Mouse (Mus musculus): ENCODE data around the gene Midn. TPM values are rescaled to one million over a fixed set of nuclear protein-coding genes. Genes with fewer than 3 reads are reported as not detected.

Gene Midn
- polyA plus RNA-seq, 1 experiment, result 128 TPM

DNA sequence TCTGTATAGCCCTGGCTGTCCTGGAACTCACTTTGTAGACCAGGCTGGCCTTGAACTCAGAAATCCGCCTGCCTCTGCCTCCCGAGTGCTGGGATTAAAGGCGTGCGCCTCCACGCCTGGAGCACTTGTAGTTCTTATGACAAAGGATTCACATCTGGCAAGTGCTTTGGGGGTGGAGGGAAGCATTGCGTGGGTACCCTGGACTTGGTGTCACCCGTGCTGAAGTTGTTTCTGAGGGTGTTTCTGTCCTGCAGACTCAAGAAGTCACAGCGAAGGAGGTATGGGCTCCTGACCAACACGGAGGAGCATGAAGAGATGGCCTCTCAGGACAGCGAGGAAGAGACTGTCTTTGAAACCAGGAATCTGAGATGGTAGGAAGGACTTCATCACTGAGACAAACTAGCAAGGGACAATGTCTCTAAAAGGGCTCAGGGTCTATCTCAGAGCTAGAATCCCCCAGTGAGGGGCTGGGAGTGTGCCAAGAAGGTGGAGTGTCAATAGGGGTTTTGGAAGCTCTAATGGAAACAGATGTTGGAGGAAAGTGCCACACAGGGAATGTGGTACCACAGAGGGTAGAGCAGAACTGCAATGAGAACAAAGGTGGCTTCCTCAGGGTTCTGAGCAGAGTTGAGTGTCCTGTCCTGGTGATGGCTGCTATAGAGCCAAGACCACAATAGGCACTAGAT lies 26.0 kb downstream of the Midn start:
- 88% methylated on average over 10 of the region's 10 CpGs for WGBS
- peaks cover 12% of the 10 kb centered on the region for H3K4me1 ChIP-seq (ENCODE audit: control insufficient read depth, insufficient read depth, insufficient read length)

DNA sequence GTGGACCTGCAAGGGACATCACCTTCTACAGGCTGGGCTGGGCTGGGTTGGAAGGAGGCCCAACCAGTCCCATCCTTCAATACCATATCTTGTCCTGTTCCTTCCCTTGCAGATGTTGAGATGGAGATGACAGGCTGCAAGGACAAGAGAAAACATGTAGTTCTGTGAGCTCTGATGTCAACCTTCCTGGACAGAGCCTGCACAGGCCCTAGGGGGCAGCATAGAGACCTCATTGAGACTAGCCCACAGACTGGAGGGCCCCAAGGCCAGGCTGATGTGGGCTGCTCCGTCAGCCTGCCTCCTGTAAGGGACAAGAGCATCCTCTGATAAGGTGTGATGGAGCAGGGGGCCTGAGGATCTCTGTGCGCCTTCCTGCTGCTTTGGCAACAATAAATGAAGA lies 26.6 kb downstream of the Midn start:
- TF ChIP-seq CTCF (IDR thresholded peaks at IDR 0.05; ENCODE audit: extremely low read depth, insufficient read depth, insufficient read length, insufficient replicate concordance) (peak; percentile 33; the same call in 1 of the 2 replicates), POLR2A (IDR thresholded peaks at IDR 0.05; ENCODE audit: low read depth, low read length) (no peak)
- peaks cover 24% of the 10 kb centered on the region for H3K36me3 ChIP-seq (ENCODE audit: control insufficient read depth, insufficient read depth, low read length)
- no peak overlapping the region for H3K27ac ChIP-seq (ENCODE audit: insufficient read depth, low read length)
- H3K4me3 ChIP-seq (ENCODE audit: extremely low read depth, insufficient read depth, insufficient read length), result no peak overlapping the region
- WGBS, result 62% methylated on average over 2 of the region's 2 CpGs
- no peak for DNase-seq (ENCODE audit: low read depth in 1 of 2, low spot score in 2 of 2)
- peaks cover 12% of the 10 kb centered on the region for H3K4me1 ChIP-seq (ENCODE audit: control insufficient read depth, insufficient read depth, insufficient read length)
- H3K27me3 ChIP-seq (ENCODE audit: control insufficient read depth, insufficient read depth, low read length), result peaks cover 6% of the 10 kb centered on the region

More for the DNA sequence above, 26.0 kb downstream of the Midn start:
- TF ChIP-seq POLR2A (IDR thresholded peaks at IDR 0.05; ENCODE audit: low read depth, low read length) (no peak), CTCF (IDR thresholded peaks at IDR 0.05; ENCODE audit: extremely low read depth, insufficient read depth, insufficient read length, insufficient replicate concordance) (no peak)
- DNase-seq (ENCODE audit: low read depth in 1 of 2, low spot score in 2 of 2), result no peak
- H3K36me3 ChIP-seq (ENCODE audit: control insufficient read depth, insufficient read depth, low read length), result peaks cover 25% of the 10 kb centered on the region
- peaks cover under 1% of the 10 kb centered on the region; the same call in 1 of the 2 replicates for H3K27me3 ChIP-seq (ENCODE audit: control insufficient read depth, insufficient read depth, low read length)
- H3K27ac ChIP-seq (ENCODE audit: insufficient read depth, low read length), result no peak overlapping the region
- H3K4me3 ChIP-seq (ENCODE audit: extremely low read depth, insufficient read depth, insufficient read length), result no peak overlapping the region

DNA sequence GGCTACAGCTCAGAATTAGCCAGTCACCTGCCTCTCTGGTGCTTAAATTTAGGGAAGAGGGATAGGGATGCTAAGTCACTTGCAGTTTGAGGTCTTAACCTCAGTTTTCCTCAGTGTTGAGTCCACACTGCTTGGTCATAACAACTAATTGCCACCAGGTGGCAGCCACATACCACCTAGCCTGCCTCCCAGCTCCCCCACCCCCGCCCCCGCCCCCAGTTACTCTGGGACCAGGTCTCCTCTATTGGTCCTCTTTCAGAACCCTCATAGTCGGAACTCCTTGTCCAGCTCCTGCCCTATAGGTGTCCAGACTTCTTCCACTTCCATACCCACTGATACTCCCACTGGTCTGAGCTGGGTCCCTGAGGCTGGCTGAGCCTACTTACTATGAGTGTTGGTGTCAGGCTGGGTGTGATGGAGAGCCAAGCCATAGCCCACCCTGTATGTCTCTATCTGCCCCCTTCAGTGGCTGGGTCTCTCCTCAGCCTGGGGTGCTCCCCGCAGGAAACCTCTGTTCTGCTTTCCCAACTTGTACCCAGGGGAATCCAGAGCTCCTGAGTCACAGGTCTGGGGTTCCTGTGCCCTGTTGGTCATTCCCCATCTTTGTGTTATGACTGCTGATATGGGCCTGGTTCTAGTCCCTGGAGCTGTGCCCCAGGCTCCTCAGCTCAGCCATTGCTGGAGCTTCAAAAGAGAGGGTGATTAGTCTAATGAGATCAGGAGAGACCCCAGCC lies 27.6 kb downstream of the Midn start:
- H3K36me3 ChIP-seq (ENCODE audit: control insufficient read depth, insufficient read depth, low read length), result peaks cover 14% of the 10 kb centered on the region
- peaks cover 11% of the 10 kb centered on the region for H3K4me1 ChIP-seq (ENCODE audit: control insufficient read depth, insufficient read depth, insufficient read length)
- TF ChIP-seq CTCF (IDR thresholded peaks at IDR 0.05; ENCODE audit: extremely low read depth, insufficient read depth, insufficient read length, insufficient replicate concordance) (peak; percentile 38; the same call in 1 of the 2 replicates), POLR2A (IDR thresholded peaks at IDR 0.05; ENCODE audit: low read depth, low read length) (no peak)
- WGBS, result 41% methylated on average over 4 of the region's 4 CpGs
- H3K4me3 ChIP-seq (ENCODE audit: extremely low read depth, insufficient read depth, insufficient read length), result no peak overlapping the region
- peaks cover 9% of the 10 kb centered on the region for H3K27me3 ChIP-seq (ENCODE audit: control insufficient read depth, insufficient read depth, low read length)
- H3K27ac ChIP-seq (ENCODE audit: insufficient read depth, low read length), result no peak overlapping the region
- no peak for DNase-seq (ENCODE audit: low read depth in 1 of 2, low spot score in 2 of 2)

DNA sequence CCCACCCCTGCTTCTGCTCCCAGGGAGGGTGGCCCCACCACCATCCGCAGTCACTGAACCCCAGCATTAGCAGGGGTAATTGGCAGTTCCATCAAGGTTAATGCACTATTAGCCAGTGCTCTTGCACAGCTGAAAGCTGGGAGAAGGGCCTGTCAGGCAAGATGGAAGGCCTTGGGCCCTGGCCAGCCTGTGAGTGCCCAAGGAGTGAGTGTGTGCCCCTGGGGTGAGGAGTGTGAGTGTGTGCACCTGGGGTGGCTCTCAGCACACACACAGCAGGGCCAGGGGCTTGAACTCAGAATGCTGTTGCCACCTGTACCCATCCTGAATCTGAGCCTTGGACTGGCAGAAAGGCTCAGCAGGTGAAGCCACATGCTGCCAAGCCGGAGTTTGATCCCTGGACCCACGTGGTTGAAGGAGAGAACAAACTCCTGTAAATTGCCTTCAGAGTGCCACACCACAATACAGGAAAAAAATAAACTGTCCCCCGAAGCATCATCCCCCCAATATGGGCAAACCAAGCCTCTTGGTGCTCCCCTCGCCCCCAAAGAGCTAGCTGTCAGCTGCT lies 28.3 kb downstream of the Midn start:
- 90% methylated on average over 5 of the region's 5 CpGs for WGBS
- Histone ChIP-seq H3K36me3 (ENCODE audit: control insufficient read depth, insufficient read depth, low read length) (peaks cover 9% of the 10 kb centered on the region), H3K27ac (ENCODE audit: insufficient read depth, low read length) (no peak overlapping the region), H3K4me1 (ENCODE audit: control insufficient read depth, insufficient read depth, insufficient read length) (peaks cover 11% of the 10 kb centered on the region), H3K4me3 (ENCODE audit: extremely low read depth, insufficient read depth, insufficient read length) (no peak overlapping the region), H3K27me3 (ENCODE audit: control insufficient read depth, insufficient read depth, low read length) (peaks cover 9% of the 10 kb centered on the region)
- no peak for DNase-seq (ENCODE audit: low read depth in 1 of 2, low spot score in 2 of 2)
- TF ChIP-seq CTCF (IDR thresholded peaks at IDR 0.05; ENCODE audit: extremely low read depth, insufficient read depth, insufficient read length, insufficient replicate concordance), result no peak

DNA sequence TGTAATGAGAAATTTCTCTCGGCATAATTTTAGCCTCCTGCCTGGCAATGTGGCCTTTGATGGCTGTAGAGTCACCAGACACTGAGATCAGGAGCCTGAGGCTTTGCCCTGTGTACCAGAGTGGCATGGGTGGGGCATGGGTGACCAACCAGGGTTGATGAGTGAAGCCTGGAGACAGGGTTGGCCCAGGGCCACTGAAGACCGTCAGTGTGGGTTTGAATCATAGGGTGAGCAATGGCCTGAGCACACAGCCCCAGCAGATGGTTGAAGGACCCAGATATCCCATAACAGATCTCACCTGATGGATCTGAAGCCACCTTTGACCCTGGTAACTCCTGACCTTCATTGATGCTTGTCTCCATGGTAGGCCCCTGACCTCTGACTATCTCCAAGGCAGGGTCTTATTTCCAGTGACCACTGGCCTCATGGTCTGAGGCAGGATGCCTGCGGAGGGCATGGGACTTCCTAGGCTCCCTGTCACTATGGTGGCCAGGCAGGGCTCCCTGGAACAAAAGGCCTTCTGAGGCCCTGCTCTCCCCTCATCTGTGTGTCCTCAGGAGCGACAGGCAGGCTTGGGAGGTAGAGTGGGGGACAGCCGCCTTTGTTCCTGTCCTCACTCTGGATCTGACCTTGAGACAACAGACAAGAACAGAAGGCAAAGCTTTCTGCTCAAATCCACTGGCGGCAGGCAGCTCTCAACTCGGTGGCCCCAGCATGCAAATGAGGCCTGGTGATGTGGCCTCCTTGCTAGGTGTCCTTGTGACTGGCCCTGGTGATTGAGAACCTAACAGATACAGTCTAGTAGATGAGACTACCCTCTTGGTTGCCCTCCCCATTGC lies 29.6 kb downstream of the Midn start:
- Histone ChIP-seq H3K4me3 (ENCODE audit: extremely low read depth, insufficient read depth, insufficient read length) (no peak overlapping the region), H3K27me3 (ENCODE audit: control insufficient read depth, insufficient read depth, low read length) (peaks cover 9% of the 10 kb centered on the region), H3K27ac (ENCODE audit: insufficient read depth, low read length) (no peak overlapping the region), H3K36me3 (ENCODE audit: control insufficient read depth, insufficient read depth, low read length) (no peaks in the 10 kb centered on the region), H3K4me1 (ENCODE audit: control insufficient read depth, insufficient read depth, insufficient read length) (peaks cover 6% of the 10 kb centered on the region; the same call in 1 of the 2 replicates)
- no peak for DNase-seq (ENCODE audit: low read depth in 1 of 2, low spot score in 2 of 2)
- no peak for TF ChIP-seq CTCF (IDR thresholded peaks at IDR 0.05; ENCODE audit: extremely low read depth, insufficient read depth, insufficient read length, insufficient replicate concordance)
- no peak for TF ChIP-seq POLR2A (IDR thresholded peaks at IDR 0.05; ENCODE audit: low read depth, low read length)
- 87% methylated on average over 7 of the region's 7 CpGs for WGBS

Measured in spleen, adult 2 months (tissue).